Mouse (Mus musculus) liver, embryonic 13.5 days (tissue): ENCODE results near the gene Slc25a33. TPM values are rescaled to one million over a fixed set of nuclear protein-coding genes. Genes with fewer than 3 reads are reported as not detected.

Experiments used
- ATAC-seq: fragments of 200-750 bp; cut with Nextera tagmentation; 2 replicates; pipeline ENCODE4 v1.8.0; 2017; ENCODE audit warnings: low read depth, mild to moderate bottlenecking, moderate number of reproducible peaks, moderate library complexity
- DNase-seq: peaks from one replicate; pipeline ENCODE4 v3.0.0; 2022
- H3K27ac ChIP-seq: fragments of 300-500 bp; sonication (generic); 2 replicates; pipeline ENCODE4 v1.5.1; 2015; ENCODE audit warnings: moderate library complexity, mild to moderate bottlenecking, inconsistent platforms
- H3K27me3 ChIP-seq: fragments of 300-500 bp; sonication (generic); 2 replicates; pipeline ENCODE4 v1.6.1; 2015; ENCODE audit warnings: mild to moderate bottlenecking, inconsistent platforms
- H3K36me3 ChIP-seq: fragments of 300-500 bp; sonication (generic); 2 replicates; pipeline ENCODE4 v1.6.1; 2015; ENCODE audit warnings: mild to moderate bottlenecking, inconsistent platforms
- H3K4me1 ChIP-seq: fragments of 300-500 bp; sonication (generic); replicated peaks from 2 replicates; pipeline ENCODE4 v1.6.1; 2015; ENCODE audit warnings: inconsistent platforms
- H3K4me2 ChIP-seq: fragments of 300-500 bp; sonication (generic); 2 replicates; pipeline ENCODE4 v1.6.1; 2015; ENCODE audit warnings: inconsistent platforms, mild to moderate bottlenecking, moderate library complexity
- H3K4me3 ChIP-seq: fragments of 300-500 bp; sonication (generic); replicated peaks from 2 replicates; pipeline ENCODE4 v1.5.1; 2015; ENCODE audit warnings: mild to moderate bottlenecking, inconsistent platforms
- H3K9ac ChIP-seq: fragments of 300-500 bp; sonication (generic); 2 replicates; pipeline ENCODE4 v1.6.1; 2015; ENCODE audit warnings: mild to moderate bottlenecking, inconsistent platforms
- H3K9me3 ChIP-seq: fragments of 300-500 bp; sonication (generic); replicated peaks from 2 replicates; pipeline ENCODE4 v1.6.1; 2016; ENCODE audit warnings: inconsistent platforms
- WGBS: fragments of 180-500 bp; shearing (Covaris S2); methylation state at CpG from one replicate; pipeline ENCODE4 v1.1.7; 2015; ENCODE audit not compliant: insufficient replicate concordance; 5-methylcytosine and 5-hydroxymethylcytosine counted together
- polyA plus RNA-seq: library from polyadenylated mRNA; unstranded; fragments of >200 nt; fragmentation: Nextera tagmentation; extraction: Ambion mirVana; gene quantifications from 2 replicates; pipeline ENCODE4 v1.2.1, GENCODE M21; 2015

Gene Slc25a33
- polyA plus RNA-seq, 1 experiment from 2014 or later: 14.1 TPM

- Histone ChIP-seq H3K9ac (no peak overlapping the region), H3K4me2 (peak overlapping the region; percentile 98; the same call in 1 of the 2 replicates), H3K4me1 (peaks cover 72% of the 10 kb centered on the region), H3K27ac (no peak overlapping the region), H3K27me3 (no peaks in the 10 kb centered on the region), H3K36me3 (peaks cover 18% of the 10 kb centered on the region), H3K4me3 (0 out of 2 replicates have a peak overlapping the region, but pooled peaks have one; percentile 2), H3K9me3 (no peaks in the 10 kb centered on the region)
- ATAC-seq (no peak), DNase-seq (no peak)
- whole genome bisulfite sequencing: 62% methylated on average over 5 of the region's 5 CpGs
Measured at GRCm38 (mm10) chr4:149735624-149736250, 38.3 kb downstream of the Slc25a33 start.

GRCm38 (mm10) chr4:149734730-149735475, 39.2 kb downstream of the Slc25a33 start:
- Histone ChIP-seq H3K9me3 (no peaks in the 10 kb centered on the region), H3K27ac (no peak overlapping the region), H3K4me1 (peaks cover 72% of the 10 kb centered on the region), H3K27me3 (no peaks in the 10 kb centered on the region), H3K36me3 (peaks cover 25% of the 10 kb centered on the region), H3K4me2 (no peak overlapping the region), H3K4me3 (no peak overlapping the region), H3K9ac (no peak overlapping the region)
- 69% methylated on average over 10 of the region's 10 CpGs for WGBS
- DNase-seq (no peak), ATAC-seq (no peak)

- Histone ChIP-seq H3K9me3 (no peaks in the 10 kb centered on the region), H3K27ac (no peak overlapping the region), H3K36me3 (peaks cover 32% of the 10 kb centered on the region), H3K4me2 (no peak overlapping the region), H3K4me3 (no peak overlapping the region), H3K9ac (no peak overlapping the region), H3K27me3 (no peaks in the 10 kb centered on the region), H3K4me1 (peaks cover 72% of the 10 kb centered on the region)
- WGBS: 78% methylated on average over 6 of the region's 6 CpGs
- DNase-seq (no peak), ATAC-seq (no peak)
Measured at GRCm38 (mm10) chr4:149734246-149734645, 39.8 kb downstream of the Slc25a33 start.

GRCm38 (mm10) chr4:149733748-149734147, 40.3 kb downstream of the Slc25a33 start:
- DNase-seq (no peak), ATAC-seq (no peak)
- no peaks in the 10 kb centered on the region for H3K27me3 ChIP-seq
- H3K27ac ChIP-seq: no peak overlapping the region
- H3K4me2 ChIP-seq: no peak overlapping the region
- H3K9ac ChIP-seq: no peak overlapping the region
- peaks cover 71% of the 10 kb centered on the region for H3K4me1 ChIP-seq
- no peak overlapping the region for H3K4me3 ChIP-seq
- peaks cover 37% of the 10 kb centered on the region for H3K36me3 ChIP-seq
- 67% methylated on average over 6 of the region's 6 CpGs for WGBS
- H3K9me3 ChIP-seq: no peaks in the 10 kb centered on the region

GRCm38 (mm10) chr4:149732800-149733199, 41.3 kb downstream of the Slc25a33 start:
- Histone ChIP-seq H3K9ac (no peak overlapping the region), H3K4me3 (no peak overlapping the region), H3K36me3 (peaks cover 45% of the 10 kb centered on the region), H3K4me1 (peaks cover 64% of the 10 kb centered on the region), H3K27ac (peak overlapping the region; percentile 8; the same call in 1 of the 2 replicates), H3K9me3 (no peaks in the 10 kb centered on the region), H3K27me3 (no peaks in the 10 kb centered on the region), H3K4me2 (no peak overlapping the region)
- ATAC-seq (no peak), DNase-seq (no peak)
- 31% methylated on average over 10 of the region's 10 CpGs for WGBS

- DNase-seq: no peak
- 0 out of 2 replicates have a peak overlapping the region, but pooled peaks have one; percentile 22 for H3K9ac ChIP-seq
- H3K9me3 ChIP-seq: no peaks in the 10 kb centered on the region
- 76% methylated on average over 3 of the region's 3 CpGs for WGBS
- H3K27me3 ChIP-seq: no peaks in the 10 kb centered on the region
- no peak overlapping the region for H3K4me3 ChIP-seq
- peak overlapping the region; percentile 8; the same call in 1 of the 2 replicates for H3K27ac ChIP-seq
- no peak for ATAC-seq
- H3K36me3 ChIP-seq: peaks cover 49% of the 10 kb centered on the region
- peaks cover 62% of the 10 kb centered on the region for H3K4me1 ChIP-seq
- H3K4me2 ChIP-seq: no peak overlapping the region
Measured at GRCm38 (mm10) chr4:149732313-149732712, 41.8 kb downstream of the Slc25a33 start.

- Histone ChIP-seq H3K9ac (no peak overlapping the region), H3K9me3 (no peaks in the 10 kb centered on the region), H3K27ac (no peak overlapping the region), H3K4me2 (no peak overlapping the region), H3K4me3 (no peak overlapping the region), H3K36me3 (peaks cover 61% of the 10 kb centered on the region), H3K27me3 (no peaks in the 10 kb centered on the region), H3K4me1 (peaks cover 48% of the 10 kb centered on the region)
- no peak for DNase-seq
- 47% methylated on average over 7 of the region's 7 CpGs for WGBS
- ATAC-seq: no peak
Measured at GRCm38 (mm10) chr4:149730827-149731226, 43.2 kb downstream of the Slc25a33 start.

GRCm38 (mm10) chr4:149728810-149729209, 45.3 kb downstream of the Slc25a33 start:
- no peak overlapping the region for H3K9ac ChIP-seq
- no peaks in the 10 kb centered on the region for H3K9me3 ChIP-seq
- H3K36me3 ChIP-seq: peaks cover 76% of the 10 kb centered on the region
- H3K27me3 ChIP-seq: no peaks in the 10 kb centered on the region
- DNase-seq: no peak
- H3K4me2 ChIP-seq: no peak overlapping the region
- no peak overlapping the region for H3K4me3 ChIP-seq
- WGBS: 55% methylated on average over 8 of the region's 8 CpGs
- ATAC-seq: no peak
- peaks cover 31% of the 10 kb centered on the region for H3K4me1 ChIP-seq
- H3K27ac ChIP-seq: no peak overlapping the region

- H3K27me3 ChIP-seq: no peaks in the 10 kb centered on the region
- no peak for ATAC-seq
- H3K4me2 ChIP-seq: no peak overlapping the region
- WGBS: 88% methylated on average over 5 of the region's 5 CpGs
- no peak overlapping the region for H3K9ac ChIP-seq
- H3K4me1 ChIP-seq: peaks cover 20% of the 10 kb centered on the region
- H3K27ac ChIP-seq: no peak overlapping the region
- H3K9me3 ChIP-seq: no peaks in the 10 kb centered on the region
- H3K4me3 ChIP-seq: no peak overlapping the region
- no peak for DNase-seq
- peaks cover 80% of the 10 kb centered on the region for H3K36me3 ChIP-seq
Measured at GRCm38 (mm10) chr4:149727636-149728035, 46.4 kb downstream of the Slc25a33 start.

- no peak overlapping the region for H3K4me2 ChIP-seq
- no peak overlapping the region for H3K9ac ChIP-seq
- peaks cover 88% of the 10 kb centered on the region for H3K36me3 ChIP-seq
- no peak overlapping the region for H3K27ac ChIP-seq
- 48% methylated on average over 15 of the region's 15 CpGs for WGBS
- ATAC-seq (peak; percentile 45; the same call in 1 of the 2 replicates), DNase-seq (peak; percentile 51)
- no peaks in the 10 kb centered on the region for H3K9me3 ChIP-seq
- H3K4me1 ChIP-seq: peaks cover 5% of the 10 kb centered on the region; the same call in 1 of the 2 replicates
- H3K27me3 ChIP-seq: no peaks in the 10 kb centered on the region
- H3K4me3 ChIP-seq: no peak overlapping the region
Measured at GRCm38 (mm10) chr4:149725661-149726350, 48.3 kb downstream of the Slc25a33 start.

GRCm38 (mm10) chr4:149724916-149725470, 49.1 kb downstream of the Slc25a33 start:
- H3K4me3 ChIP-seq: no peak overlapping the region
- DNase-seq: no peak
- whole genome bisulfite sequencing: 86% methylated on average over 17 of the region's 17 CpGs
- no peaks in the 10 kb centered on the region for H3K27me3 ChIP-seq
- H3K4me2 ChIP-seq: no peak overlapping the region
- H3K4me1 ChIP-seq: peaks cover 5% of the 10 kb centered on the region; the same call in 1 of the 2 replicates
- no peak for ATAC-seq
- no peak overlapping the region for H3K27ac ChIP-seq
- peaks cover 88% of the 10 kb centered on the region for H3K36me3 ChIP-seq
- no peaks in the 10 kb centered on the region for H3K9me3 ChIP-seq
- H3K9ac ChIP-seq: no peak overlapping the region
